Mouse (Mus musculus) layer of hippocampus, adult 8-10 months (tissue): Measurements from ENCODE around the gene Trpm3. TPM values are rescaled to one million over a fixed set of nuclear protein-coding genes. Genes with fewer than 3 reads are reported as not detected.

Source experiments
- DNase-seq, 2 experiments: peaks; one replicate each; pipeline ENCODE4 v3.0.0; 2022; ENCODE audit warnings: low spot score in 2 of 2
- total RNA-seq, 4 experiments: library from RNA; stranded (reverse); gene quantifications; 2 replicates each; pipeline ENCODE4 v1.2.4; 2022

Trpm3 gene
- total RNA-seq, 4 experiments from 2014 or later, result 55.8 to 63.2 (median 60.7) TPM

DNA sequence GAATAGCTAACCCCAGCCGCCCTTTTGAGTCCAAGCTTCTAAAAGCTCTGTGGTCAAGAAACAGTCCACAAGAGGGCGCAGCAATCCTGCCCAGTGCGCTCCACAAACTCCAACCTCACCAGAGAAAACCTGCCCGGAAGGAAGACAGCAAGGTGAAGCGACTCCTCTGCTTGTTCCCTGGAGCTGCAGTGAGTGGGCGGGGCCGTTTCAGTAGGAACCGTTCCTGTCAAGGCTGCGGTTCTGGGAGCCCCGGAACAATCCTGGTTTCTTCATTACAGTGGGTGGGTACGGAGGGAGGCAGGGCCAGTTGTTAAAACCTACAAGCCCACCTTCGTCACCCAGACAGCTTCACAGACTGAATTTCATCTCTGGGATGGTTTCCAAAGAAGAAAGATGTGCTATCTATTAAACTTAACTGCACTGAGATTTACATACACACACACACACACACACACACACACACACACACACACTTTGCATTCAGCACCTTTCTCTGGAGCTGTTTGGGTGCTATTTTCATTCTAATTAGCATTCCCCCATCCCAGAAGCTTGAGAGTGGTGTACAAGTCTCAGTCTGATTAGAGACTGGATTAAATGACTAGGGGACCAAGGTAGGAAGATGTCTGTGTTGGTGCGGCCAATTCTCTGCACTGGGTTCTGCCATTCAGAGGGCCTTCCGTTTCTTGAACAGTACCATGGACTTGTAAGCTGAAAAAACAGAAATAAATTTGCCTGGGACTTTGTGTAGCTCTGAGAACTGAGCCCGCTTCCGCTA is 777.2 kb downstream of the Trpm3 start:
- peak; percentile 81 to 92 for DNase-seq

DNA sequence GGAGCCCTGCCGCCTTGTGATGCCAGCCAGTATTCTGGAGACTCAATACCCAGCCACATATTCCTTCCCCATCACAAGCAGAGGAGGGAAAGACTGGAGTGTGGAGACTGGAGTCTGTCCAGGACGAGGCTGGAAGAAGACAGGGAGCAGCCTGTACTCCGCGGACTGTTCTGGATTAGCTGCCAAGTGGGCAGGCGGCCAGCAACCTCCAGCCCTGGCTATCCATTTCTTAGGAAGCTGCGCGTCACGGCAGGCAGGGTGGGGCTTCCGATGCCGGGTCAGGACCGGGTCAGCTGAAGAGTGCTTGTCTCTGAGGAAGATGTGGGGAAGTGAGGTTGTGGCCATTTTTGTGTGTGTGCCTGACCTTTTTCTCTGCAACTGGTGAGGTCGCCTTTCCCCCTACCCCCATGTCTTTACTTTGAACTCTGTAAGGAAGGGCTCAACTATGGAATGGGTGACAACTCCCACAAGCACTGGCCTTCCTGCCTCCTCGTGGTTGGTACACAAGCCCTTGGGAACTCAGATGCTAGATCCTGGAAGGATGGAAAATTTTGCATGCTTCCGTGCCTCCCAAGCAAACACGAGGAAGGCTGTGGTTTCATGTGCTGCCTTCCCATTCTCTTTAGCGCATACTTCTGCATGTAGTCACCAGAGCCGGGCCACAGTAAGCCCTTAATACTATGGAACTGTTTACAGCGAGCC is 777.9 kb downstream of the Trpm3 start:
- DNase-seq, result peak; percentile 93 to 97

DNA sequence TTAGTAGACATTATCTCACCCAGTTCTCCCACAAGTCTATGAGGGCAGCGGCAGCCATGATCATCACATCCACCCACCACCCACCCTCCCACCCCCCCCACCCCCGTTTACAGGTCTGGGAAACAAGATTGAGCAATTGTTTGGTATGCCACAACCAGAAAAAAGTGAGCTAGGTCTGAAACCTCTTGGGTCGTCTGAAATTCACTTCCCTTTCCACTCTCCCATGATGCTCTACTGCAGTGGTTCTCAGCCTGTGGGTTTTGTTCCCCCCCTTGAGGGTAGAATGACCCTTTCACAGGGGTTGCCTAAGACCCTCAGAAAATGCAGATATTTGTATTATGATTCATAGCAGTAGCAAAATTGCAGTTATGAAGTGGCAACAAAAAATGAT is 778.5 kb downstream of the Trpm3 start:
- no peak for DNase-seq

DNA sequence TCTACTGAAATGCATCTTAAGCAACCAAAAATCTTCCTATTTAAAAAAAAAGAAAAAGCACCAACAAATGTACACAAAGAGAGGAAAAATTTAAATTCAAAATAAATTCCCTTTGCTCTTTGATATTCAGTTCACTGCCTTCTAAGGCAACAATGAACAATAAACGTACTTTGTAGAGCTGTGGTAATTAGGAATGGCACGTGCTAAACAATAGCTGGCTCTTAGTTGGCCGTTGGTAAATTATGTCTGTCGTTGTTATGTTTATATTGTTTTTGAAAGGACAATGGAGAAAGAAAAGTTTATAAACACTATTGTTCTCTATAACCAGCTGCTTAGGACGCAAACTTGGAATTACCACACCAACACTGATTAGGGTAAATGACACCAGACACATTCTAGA is 782.1 kb downstream of the Trpm3 start:
- no peak for DNase-seq

DNA sequence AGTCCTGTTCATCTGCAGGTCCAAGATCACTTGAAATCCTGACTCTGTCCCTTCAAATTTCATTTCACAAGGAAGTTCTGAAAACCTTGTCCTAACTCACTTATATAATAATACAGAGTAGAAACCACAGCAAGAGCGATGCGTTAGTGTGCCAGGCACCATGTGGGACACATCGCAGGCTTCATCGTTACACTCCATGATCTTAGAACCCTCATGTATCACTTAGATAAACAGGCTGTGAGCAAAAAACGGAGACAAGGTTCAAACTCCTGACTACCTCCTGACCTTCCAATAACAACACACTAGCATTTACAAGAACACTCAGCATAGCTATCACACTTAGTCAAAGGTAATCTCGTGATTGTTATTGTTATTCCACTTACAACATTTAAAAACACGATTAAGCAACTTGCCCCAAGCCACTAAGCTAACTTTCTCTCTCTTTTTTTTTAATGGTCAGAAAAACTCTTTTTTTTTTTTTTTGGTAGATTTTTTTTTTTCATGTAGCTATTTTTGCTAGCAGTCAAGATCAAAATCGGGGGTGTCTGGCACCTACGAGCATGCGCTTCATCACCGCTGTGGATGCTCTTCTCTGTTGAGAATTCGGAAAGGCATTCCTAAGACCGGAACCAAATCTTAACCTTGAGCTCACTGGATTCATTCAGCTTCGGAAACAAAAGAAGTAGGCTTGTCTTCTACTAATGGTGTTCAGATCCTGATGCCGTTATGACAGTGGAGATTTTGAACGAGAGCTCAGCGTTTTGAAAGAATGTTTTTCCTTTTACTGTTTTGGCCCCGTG is 784.2 kb downstream of the Trpm3 start:
- no peak for DNase-seq

DNA sequence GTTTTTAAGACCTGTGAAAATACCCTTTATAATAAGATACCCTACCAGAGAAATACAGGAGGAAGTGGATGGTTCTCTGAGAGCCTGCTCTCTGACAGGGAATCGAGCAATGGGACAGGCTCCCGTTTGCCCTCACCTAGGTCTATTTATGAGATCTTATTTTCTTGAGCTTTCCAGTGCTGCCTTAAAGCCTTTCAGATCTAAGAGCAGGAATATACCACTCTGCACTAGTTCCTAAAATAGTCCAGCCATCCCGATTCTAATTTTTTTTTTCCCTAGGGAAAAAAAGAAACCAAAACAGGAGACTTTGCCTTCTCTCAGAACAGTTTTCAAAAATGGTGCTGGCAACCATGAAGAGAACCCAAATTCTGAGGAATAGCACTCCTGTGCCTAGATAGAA is 786.4 kb downstream of the Trpm3 start:
- no peak for DNase-seq

DNA sequence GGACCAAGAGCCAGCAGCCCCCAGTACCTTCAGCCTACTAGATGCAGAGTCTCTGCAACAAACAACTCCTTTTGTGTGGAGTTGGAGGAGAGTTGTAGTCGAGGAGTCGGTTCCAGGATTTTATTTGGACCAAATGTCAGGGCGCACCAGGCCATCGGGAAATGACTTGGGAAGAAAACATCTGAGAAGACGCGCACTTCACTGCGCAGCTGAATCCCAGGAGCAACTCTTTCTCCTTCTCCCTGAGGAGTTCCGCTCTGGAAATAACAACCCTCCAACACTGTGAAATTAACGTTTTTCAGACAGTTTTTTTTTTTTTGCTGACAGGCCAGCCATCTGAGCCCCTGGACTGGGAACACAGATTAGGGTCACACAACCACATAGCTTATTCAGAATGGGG is 787.9 kb downstream of the Trpm3 start:
- no peak for DNase-seq

DNA sequence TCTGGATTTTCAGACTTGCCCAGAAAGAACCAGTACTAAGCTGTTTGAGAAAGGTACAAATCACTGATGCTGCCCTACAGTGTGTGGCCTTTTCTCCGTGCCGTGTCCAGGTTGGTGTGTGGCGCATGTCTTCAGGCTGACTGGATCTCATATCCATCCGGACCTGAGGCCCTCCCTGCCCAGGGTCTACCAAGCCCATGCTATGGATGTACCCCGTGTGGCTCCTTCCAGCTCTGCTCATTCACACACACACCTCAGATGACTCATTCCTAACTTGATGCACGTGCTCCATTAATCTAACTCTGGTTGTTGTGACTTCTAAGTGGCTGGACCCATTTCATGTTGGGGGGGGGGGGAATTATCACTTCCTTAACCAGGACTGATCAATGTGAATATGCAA is 789.5 kb downstream of the Trpm3 start:
- DNase-seq, result no peak

DNA sequence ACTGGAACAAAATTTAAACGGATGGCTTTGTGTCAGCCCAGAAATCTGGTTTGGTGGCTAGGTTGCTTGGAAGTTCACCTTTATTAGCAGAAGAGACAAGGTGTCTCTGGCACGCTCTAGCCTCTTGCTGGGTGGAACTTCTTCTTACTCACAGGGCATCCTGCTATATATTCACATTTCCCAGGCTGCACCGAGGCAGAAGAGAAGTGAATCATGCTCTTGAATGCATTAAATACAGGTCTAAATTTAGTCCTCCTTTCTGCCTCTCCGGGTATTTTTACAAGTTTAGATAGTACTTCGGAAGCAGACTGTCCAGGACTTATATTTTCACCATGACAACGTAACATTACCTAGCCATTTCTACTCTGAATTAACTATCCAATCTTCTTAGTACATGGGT is 790.9 kb downstream of the Trpm3 start:
- DNase-seq, result no peak

DNA sequence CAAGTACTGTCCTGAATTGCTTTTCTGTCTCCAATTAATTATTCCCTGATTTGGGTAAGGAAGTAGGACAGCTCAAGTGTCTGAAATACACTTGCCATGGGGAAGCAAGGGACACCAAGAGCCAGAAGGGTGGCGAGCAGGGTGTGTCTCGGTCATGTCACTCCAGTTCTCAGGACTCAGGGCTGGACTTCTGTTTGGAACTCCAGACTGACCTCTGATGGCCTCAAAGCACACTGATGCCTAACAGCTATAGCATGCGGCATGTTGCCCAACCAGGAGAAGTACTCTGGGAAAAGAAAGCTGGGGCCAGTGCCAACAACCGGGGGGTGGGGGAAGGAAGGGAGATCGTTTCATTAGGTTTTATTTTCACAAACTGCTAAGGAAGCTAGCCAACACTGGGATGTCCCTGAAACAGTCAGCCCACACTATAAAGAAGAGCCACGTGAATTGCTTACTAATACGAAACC is 791.6 kb downstream of the Trpm3 start:
- DNase-seq, result peak; percentile 44 to 52

DNA sequence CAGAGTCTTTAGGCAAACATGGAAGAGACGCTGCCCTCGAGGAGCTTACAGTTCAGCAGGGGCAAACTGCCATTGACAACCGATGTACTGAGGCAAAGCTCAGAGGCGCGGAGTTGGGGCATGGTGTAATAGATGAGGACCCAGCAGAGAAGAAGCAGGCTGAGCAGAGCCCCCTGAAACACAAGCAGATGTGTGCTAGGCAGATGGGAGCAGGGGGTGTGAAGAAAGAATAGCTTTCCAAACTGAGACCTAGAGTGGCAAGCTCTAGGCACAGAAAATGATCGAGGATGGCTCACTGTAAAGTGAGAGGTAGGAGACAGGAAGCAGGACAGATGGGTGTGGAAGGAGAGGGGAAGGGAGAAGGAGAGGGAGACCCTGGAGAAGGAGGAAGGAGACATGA is 792.2 kb downstream of the Trpm3 start:
- no peak for DNase-seq

DNA sequence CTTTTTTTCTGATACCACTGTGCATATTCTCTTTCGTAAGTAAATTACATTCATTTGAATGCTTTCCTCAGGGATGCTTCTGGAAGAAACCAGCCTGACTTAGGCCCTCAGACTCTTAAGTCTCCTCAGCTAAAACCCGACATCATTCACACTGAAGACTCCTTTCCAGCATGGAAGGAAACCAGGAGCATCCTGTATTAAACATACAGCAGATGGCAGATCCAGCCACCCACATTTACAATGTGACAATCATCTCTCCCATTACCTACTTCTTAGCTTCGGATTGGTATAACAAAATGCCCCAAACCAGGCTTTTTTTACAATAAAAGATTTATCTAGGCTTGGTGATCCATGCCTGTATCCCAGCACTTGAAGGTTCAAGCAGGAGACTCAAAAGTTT is 796.2 kb downstream of the Trpm3 start:
- DNase-seq, result no peak

DNA sequence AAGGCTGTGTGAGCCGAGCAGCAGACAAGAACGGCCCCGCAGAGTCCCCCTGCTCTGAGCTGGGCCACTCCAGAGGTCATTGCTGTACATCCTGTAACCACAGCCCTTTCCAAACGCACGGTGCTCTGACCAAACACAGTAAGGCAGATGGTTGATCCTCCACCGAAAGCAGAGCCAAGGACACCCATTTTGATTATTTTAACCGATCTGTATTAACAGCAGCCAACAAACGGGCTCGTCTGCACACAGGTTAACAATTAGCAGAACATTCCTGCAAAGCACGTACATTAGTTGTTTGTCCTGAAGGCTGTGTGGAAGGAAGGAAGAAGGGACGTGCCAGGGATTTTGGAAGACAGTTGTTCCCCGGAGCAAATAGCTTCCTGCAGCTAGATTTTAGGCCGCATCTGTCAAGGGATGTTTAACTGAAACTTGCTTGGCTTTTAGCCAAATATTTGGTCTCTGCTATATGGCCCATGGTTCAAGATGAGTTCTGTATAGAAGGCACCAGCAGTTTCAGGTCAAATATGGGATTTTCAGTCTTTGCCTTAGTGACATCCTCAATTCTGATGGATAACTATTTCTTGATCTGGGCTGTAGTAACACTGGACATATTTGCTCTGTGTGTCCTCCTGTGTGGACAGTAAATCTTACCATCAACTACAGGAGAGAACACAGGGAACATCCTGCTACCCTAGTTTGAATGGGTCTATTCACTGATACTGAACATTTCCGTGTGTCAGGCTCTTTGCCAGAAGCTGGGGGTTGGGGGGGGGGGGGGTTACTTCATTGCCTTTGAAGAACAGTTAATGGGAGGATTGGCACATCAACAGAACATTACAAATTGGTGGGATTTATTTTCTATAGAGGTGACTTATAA is 800.2 kb downstream of the Trpm3 start:
- DNase-seq, result no peak

DNA sequence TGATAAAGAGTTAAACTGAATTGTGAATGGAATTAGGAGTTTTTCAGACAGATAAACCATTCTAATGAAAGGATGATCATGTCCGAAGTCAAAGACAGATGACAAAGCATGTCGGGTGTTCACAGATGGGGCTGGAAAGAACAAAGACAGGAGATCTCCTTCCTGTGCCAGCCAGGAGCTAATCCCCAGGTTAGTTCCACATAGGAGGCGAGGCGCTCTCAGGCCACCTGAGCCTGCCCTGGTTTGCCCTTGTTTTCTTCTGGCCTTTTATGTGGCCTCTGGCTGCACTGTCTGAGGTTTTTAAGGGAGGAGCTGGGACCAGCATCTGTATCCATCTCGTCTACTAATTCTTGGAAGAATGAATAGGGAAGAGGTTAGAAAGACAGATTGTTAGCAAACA is 801.0 kb downstream of the Trpm3 start:
- no peak for DNase-seq

DNA sequence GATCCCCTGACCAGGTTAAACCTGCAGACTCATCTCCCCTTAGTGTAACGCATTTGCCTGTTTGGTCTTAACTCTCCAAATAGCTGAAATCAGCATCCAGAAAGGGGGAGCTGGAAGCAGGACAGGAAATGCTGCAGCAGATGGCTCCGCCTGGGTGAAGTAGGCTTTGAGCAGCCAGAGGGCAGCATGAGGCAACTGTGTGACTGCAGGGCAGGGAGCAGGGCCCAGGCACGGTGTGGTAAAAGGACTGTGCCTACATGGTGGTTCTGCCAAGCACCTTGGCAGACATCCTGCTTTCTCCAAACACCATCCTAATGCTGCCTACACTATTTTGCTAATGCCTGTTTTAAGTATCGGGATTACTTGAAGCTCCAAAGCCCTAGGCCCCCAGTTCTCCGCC is 801.6 kb downstream of the Trpm3 start:
- DNase-seq, result peak; percentile 84 to 85

DNA sequence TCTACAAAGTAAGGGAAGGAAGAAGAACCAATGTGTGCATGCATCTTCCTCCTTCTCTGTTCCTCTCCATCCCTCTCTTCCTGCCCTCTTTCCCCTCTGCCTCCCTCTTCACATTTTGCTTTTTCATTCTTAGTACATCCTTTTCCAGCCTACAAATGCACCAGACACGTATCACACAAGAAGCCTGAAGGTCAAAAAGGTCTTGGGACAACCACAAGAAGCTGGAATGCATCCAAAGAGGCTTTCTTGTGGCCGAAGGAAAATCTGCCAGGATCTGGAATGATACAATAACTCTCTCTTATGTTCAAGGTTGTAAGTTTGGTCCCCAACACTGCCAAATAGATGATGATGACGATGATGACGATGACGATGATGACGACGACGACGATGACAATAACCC is 802.1 kb downstream of the Trpm3 start:
- no peak for DNase-seq

DNA sequence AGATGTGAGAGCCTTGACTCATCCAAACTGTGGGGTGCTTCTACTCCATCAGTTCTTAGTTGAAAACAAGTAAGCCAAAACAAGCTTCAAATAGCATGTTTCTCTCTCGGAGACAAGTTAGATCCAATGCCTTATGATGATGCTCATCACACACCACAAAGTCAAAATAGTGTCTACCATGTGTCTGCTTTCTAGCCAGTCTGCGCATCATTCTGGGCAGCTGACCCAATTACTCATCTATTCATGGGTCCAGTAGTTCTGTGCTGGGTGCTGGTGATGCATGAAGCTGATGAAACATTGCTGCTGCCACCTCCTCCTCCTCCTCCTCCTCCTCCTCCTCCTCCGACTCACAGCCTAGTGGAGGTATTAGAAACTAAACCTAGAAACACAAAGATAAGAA is 813.6 kb downstream of the Trpm3 start:
- DNase-seq, result no peak

DNA sequence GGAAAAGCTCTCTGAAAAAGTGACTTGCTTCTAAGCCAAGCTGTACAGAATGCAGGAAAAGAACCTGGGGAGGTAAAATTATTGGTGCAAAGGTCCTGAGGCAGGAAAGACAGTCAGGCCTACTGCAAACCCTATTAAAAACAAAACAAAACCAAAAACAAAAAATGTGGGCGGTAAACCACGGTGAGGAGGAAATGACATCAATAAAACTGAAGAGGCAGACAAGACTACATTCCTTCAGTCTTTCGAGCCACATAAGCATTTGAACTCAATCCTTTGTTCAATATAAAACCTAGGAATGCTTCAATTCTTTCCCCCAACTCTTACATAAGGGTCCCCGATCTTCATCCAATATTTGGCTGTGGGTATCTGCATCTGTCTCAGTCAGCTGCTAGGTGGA is 814.3 kb downstream of the Trpm3 start:
- no peak for DNase-seq

DNA sequence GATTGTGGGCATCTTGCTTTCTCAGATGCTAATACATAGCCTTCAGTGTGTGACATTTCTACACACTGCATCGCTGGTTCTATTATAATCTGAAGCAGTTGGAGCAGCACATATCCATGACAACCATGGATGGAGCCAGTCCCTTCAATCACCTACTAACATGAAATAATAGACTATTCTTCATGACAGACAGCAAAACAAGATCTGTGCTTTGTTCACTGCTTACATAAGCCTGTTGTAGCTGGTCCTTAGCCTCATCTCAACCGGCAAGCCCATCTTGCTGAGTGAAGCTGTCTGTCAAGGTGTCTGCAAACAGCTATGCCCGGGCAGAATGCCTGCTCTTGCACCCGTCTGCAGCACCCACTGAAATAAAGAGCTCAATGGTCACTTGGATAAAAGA is 819.6 kb downstream of the Trpm3 start:
- peak; percentile 57 to 63 for DNase-seq

DNA sequence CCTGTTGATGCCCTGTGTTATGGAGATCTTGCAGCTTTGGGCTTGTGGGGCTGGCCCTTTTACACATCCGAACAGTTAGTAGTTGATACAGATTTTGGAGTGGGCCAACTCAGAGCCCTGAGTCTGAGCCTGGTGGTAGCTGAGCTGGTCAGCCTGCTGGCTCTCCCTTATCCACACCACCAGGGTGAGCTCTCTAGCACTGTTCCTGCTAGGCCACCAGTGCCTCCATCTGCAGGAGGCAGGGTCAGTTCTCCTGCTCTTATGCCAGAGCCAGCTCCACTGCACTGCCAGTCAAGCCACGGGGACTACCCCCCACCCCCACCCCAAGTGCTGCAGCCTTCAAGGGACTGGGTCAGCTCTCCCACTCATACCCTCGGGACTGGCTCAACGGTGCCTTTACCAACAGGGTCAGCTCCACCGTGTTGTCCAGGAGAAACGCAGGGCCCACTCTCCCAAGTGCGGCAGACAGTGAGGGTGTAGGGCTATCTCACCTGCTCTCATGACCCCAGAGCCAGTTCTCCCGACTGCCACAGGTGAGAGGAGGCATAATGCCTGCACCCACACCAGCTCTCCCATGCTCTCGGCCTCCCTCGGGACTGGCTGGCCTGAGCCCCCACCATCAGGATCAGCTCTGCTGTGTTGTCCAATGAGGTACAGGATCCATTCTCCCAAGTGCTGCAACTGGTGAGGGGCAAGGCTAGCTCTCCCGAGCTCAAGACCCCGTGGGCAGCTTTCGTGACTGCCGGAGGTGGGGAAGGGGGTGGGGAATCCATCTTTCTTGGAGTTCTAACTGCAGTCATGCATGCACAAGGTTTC is 821.8 kb downstream of the Trpm3 start:
- DNase-seq, result no peak
